Mouse (Mus musculus): ENCODE measurements at regions not wholly inside any gene's neighbourhood (a gene's known extent, or its start where the extent isn't known, plus 50 kb on each side); places are given as distances from the start of the nearest gene placed in this dataset.

GRCm38 (mm10) chr11:25156705-25157104 lies 1053.9 kb downstream of the 5730522E02Rik start:
- DNase-seq: no peak
- intact Hi-C loops (cut with DNase I): no loop called here

DNA sequence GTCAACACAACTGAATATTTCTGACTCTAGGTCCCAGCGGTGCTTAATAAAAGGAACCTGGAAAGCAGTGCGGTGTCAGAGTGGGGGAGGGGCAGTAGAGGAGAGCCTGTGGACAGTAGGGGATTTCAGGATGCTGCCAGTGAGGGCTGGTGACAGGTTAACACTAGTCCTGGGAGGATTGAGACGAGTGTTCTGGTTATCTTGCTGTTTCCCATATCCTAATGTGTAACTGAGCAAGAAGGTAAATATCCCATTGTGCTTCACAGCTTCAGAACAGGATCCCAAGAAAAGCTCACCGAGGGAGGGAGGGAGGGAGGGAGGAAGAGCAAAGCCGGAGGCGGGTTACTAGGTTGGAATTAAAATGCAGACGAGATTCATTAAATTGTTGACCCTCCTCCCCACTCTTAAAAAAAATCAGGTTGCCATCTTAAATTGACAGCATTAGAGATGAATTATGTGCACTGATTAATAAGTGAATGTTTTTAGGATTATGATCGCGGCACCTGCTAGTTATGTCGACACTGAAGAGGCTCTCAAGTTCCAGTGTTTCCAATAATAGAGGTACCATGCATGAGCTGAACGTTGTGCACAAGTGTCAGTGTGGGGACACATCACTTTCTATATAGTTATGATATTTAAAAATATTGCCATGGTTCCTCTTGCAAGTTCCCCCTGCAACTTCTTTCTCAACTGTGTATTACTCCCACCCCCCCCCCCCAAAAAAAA lies 1053.3 kb downstream of the 5730522E02Rik start:
- peak; percentile 27 for DNase-seq
- intact Hi-C loops (cut with DNase I): no loop called here

GRCm38 (mm10) chr11:25157861-25158245 lies 1052.7 kb downstream of the 5730522E02Rik start:
- intact Hi-C loops (cut with DNase I): no loop called here
- no peak for DNase-seq

- intact Hi-C loops (cut with DNase I): no loop called here
- no peak for DNase-seq
Observed at GRCm38 (mm10) chr11:25158884-25159283, 1051.7 kb downstream of the 5730522E02Rik start.

- no peak for DNase-seq
- intact Hi-C loops (cut with DNase I): no loop called here
Observed at GRCm38 (mm10) chr11:25167939-25168338, 1042.6 kb downstream of the 5730522E02Rik start.

GRCm38 (mm10) chr11:25171048-25171447 lies 1039.5 kb downstream of the 5730522E02Rik start:
- DNase-seq: no peak

More at GRCm38 (mm10) chr11:25171048-25171447, 1039.5 kb downstream of the 5730522E02Rik start:
- intact Hi-C loops (cut with DNase I): no loop called here

All from left cerebral cortex, postnatal 4 days (tissue).